Mouse (Mus musculus): ENCODE results near the gene Ndufs2. TPM values are rescaled to one million over a fixed set of nuclear protein-coding genes. Genes with fewer than 3 reads are reported as not detected.

Ndufs2 gene
- polyA plus RNA-seq, 1 experiment from 2014 or later: 255 TPM

- no peak overlapping the region for H3K9ac ChIP-seq (ENCODE audit: low read depth, low read length)
- 0 out of 2 replicates have a peak, but pooled peaks cover 3% of the 10 kb centered on the region for H3K36me3 ChIP-seq (ENCODE audit: control insufficient read depth, insufficient read depth)
- 69% methylated on average over 17 of the region's 17 CpGs for WGBS
- no peaks in the 10 kb centered on the region for H3K9me3 ChIP-seq (ENCODE audit: control insufficient read depth)
- peak overlapping the region; percentile 58 for H3K4me2 ChIP-seq (replicated peaks; ENCODE audit: low read depth)
- peak overlapping the region; percentile 35; the same call in 1 of the 2 replicates for H3K4me3 ChIP-seq (ENCODE audit: low read depth, low read length)
- H3K4me1 ChIP-seq (replicated peaks; ENCODE audit: control insufficient read depth, insufficient read depth, low read length): no peaks in the 10 kb centered on the region; the same call in 1 of the 2 replicates
- H3K27ac ChIP-seq (ENCODE audit: low read depth, low read length): no peak overlapping the region
- TF ChIP-seq CTCF (IDR thresholded peaks at IDR 0.05; ENCODE audit: low read depth): no peak
- ATAC-seq: no peak
- no peaks in the 10 kb centered on the region; the same call in 1 of the 2 replicates for H3K27me3 ChIP-seq (replicated peaks; ENCODE audit: control insufficient read depth, insufficient read depth, low read length)
Observed at GRCm38 (mm10) chr1:171252415-171252814, 1.2 kb upstream of the Ndufs2 start.

DNA sequence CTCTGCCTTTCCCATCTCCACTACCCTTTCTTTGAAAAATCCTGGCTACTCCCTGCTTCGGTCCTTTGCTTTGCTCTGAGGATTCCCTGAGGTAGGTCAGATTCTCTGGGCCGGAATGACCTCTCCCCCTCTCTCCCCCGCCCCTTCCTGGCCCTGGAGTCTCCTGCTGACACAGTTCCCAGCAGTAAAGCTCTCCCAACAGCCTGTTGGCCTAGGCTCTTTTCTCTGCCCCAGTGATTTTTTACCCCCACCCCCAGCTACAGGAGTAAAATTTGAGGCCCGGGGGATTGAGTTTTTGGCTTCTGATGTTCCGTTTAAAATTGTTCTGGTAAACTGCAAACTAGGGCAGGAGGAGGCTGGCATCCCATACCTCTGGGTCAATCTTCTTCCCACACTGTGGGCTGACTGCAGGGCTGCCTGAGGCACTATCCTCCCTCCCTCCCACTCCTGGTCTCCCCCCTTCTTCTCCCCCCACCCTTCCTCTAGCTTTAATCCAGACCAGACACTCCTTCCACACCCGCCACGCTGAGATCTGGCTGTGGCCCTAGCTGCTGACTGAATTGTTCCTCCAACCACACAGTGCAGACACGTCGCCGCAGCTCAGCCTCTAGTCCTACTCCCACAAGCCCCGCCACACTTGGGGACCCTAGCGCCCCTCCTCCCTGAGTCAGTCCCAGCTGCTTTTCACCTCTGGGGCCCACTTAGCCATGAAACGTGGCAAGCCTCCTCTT lies 571 bp upstream of the Ndufs2 start:
- no peak overlapping the region for H3K9ac ChIP-seq (ENCODE audit: low read depth, low read length)
- 38% methylated on average over 13 of the region's 13 CpGs for WGBS

GRCm38 (mm10) chr1:171249913-171250600 lies 1.1 kb downstream of the Ndufs2 start, which contains the start of gene Adamts4:
Gene Adamts4, plus strand, starts transcription at chr1:171250421.
- H3K27me3 ChIP-seq (replicated peaks; ENCODE audit: control insufficient read depth, insufficient read depth, low read length): no peaks in the 10 kb centered on the region; the same call in 1 of the 2 replicates
- peak within 1 kb of the TSS; percentile 58 for H3K4me2 ChIP-seq (replicated peaks; ENCODE audit: low read depth)
- peak within 1 kb of the TSS; percentile 21 for H3K27ac ChIP-seq (ENCODE audit: low read depth, low read length)
- H3K4me3 ChIP-seq (ENCODE audit: low read depth, low read length): peak within 1 kb of the TSS; percentile 35
- peaks cover 9% of the 10 kb centered on the region; the same call in 1 of the 2 replicates for H3K4me1 ChIP-seq (replicated peaks; ENCODE audit: control insufficient read depth, insufficient read depth, low read length)
- no peak for TF ChIP-seq CTCF (IDR thresholded peaks at IDR 0.05; ENCODE audit: low read depth)
- ATAC-seq: no peak
- H3K9ac ChIP-seq (ENCODE audit: low read depth, low read length): 0 out of 2 replicates have a peak within 1 kb of the TSS, but pooled peaks have one; percentile 26
- WGBS: 36% methylated on average over 5 of the region's 5 CpGs
- H3K36me3 ChIP-seq (ENCODE audit: control insufficient read depth, insufficient read depth): peaks cover 2% of the 10 kb centered on the region; the same call in 1 of the 2 replicates
- H3K9me3 ChIP-seq (ENCODE audit: control insufficient read depth): no peaks in the 10 kb centered on the region

More for the DNA sequence above, 571 bp upstream of the Ndufs2 start:
- Histone ChIP-seq H3K4me3 (ENCODE audit: low read depth, low read length) (peak overlapping the region; percentile 35), H3K9me3 (ENCODE audit: control insufficient read depth) (no peaks in the 10 kb centered on the region), H3K36me3 (ENCODE audit: control insufficient read depth, insufficient read depth) (0 out of 2 replicates have a peak, but pooled peaks cover 2% of the 10 kb centered on the region), H3K4me2 (replicated peaks; ENCODE audit: low read depth) (peak overlapping the region; percentile 58), H3K4me1 (replicated peaks; ENCODE audit: control insufficient read depth, insufficient read depth, low read length) (no peaks in the 10 kb centered on the region; the same call in 1 of the 2 replicates), H3K27me3 (replicated peaks; ENCODE audit: control insufficient read depth, insufficient read depth, low read length) (no peaks in the 10 kb centered on the region; the same call in 1 of the 2 replicates), H3K27ac (ENCODE audit: low read depth, low read length) (peak overlapping the region; percentile 24; the same call in 1 of the 2 replicates)
- no peak for TF ChIP-seq CTCF (IDR thresholded peaks at IDR 0.05; ENCODE audit: low read depth)
- ATAC-seq: no peak

DNA sequence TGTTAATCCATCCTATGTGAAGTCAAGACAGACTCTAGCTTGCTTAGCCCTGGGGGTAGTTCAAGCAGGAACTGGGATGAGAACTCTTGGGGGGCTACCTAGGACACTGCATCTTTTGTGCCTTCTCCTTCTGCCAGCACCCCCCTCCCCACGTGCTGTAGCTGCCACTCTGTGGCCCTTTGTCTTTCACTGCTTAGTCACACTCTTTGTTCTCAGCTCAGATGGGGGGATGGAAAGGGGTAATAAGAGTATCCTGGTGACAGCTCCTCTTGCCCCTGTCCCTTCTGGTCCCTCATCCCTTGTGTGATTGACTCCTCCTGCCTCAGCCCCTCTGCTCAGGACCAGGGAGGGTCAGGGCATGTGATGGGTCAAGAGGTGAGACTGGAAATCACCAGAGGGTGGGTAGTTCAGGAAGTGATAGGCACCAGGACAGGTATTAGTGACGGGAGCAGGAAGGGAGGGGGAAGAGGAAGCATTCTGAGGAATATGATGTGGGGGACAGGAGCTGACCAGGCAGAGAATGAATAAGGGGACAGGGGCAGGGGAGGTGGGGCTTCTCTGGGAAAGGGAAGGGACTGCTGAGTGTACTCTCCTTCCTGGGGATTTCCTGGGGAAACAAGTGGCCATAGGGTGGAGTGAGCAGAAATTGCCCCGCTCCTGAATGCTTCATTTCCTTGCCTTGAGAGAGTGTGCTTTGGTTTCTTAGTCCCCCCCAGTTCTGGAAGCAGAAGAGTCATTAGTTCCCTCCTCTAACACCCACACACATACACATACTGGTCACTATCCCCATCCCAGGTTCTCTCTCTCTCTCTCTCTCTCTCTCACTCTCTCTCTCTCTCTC lies 2.6 kb downstream of the Ndufs2 start:
- H3K4me1 ChIP-seq (replicated peaks; ENCODE audit: control insufficient read depth, insufficient read depth, low read length): peaks cover 9% of the 10 kb centered on the region; the same call in 1 of the 2 replicates
- no peak for TF ChIP-seq CTCF (IDR thresholded peaks at IDR 0.05; ENCODE audit: low read depth)
- peak overlapping the region; percentile 83 for H3K27ac ChIP-seq (ENCODE audit: low read depth, low read length)
- no peak overlapping the region for H3K9ac ChIP-seq (ENCODE audit: low read depth, low read length)
- H3K9me3 ChIP-seq (ENCODE audit: control insufficient read depth): no peaks in the 10 kb centered on the region
- no peaks in the 10 kb centered on the region; the same call in 1 of the 2 replicates for H3K27me3 ChIP-seq (replicated peaks; ENCODE audit: control insufficient read depth, insufficient read depth, low read length)
- 66% methylated on average over 3 of the region's 3 CpGs for WGBS
- H3K36me3 ChIP-seq (ENCODE audit: control insufficient read depth, insufficient read depth): peaks cover 11% of the 10 kb centered on the region
- no peak overlapping the region for H3K4me3 ChIP-seq (ENCODE audit: low read depth, low read length)
- no peak overlapping the region for H3K4me2 ChIP-seq (replicated peaks; ENCODE audit: low read depth)
- ATAC-seq: no peak

DNA sequence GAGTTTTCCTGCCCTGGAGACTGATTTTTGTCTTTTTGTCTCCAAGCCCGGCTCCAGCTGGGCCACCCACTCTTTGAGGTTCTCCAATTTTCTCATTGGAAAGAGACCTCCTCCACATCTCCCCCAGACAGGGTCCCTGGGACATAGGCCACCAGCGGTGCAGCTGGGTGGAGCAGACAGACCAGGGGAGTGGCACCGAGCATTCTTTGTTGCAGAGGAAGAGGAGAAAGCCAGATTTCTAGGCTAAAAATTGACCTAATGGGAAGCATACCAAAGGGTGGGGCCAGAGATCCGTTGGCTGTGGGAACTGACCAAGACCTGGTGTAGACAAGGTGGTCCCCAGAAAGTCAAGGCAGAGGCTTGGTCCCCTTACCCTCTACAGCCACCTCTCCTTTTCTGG lies 3.3 kb downstream of the Ndufs2 start:
- ATAC-seq: no peak
- H3K4me2 ChIP-seq (replicated peaks; ENCODE audit: low read depth): peak overlapping the region; percentile 79
- H3K4me1 ChIP-seq (replicated peaks; ENCODE audit: control insufficient read depth, insufficient read depth, low read length): peaks cover 9% of the 10 kb centered on the region; the same call in 1 of the 2 replicates
- H3K27me3 ChIP-seq (replicated peaks; ENCODE audit: control insufficient read depth, insufficient read depth, low read length): no peaks in the 10 kb centered on the region; the same call in 1 of the 2 replicates
- no peaks in the 10 kb centered on the region for H3K9me3 ChIP-seq (ENCODE audit: control insufficient read depth)
- 16% methylated on average over 4 of the region's 4 CpGs for WGBS
- peak overlapping the region; percentile 85 for H3K4me3 ChIP-seq (ENCODE audit: low read depth, low read length)
- peak overlapping the region; percentile 83 for H3K27ac ChIP-seq (ENCODE audit: low read depth, low read length)
- H3K36me3 ChIP-seq (ENCODE audit: control insufficient read depth, insufficient read depth): peaks cover 16% of the 10 kb centered on the region
- TF ChIP-seq CTCF (IDR thresholded peaks at IDR 0.05; ENCODE audit: low read depth): no peak
- 0 out of 2 replicates have a peak overlapping the region, but pooled peaks have one; percentile 40 for H3K9ac ChIP-seq (ENCODE audit: low read depth, low read length)
